Mouse (Mus musculus) E14TG2a.4 (cell line): ENCODE results near the gene Megf8.

Experiments used
- H3K27me3 ChIP-seq: 2 replicates; pipeline ENCODE4 v1.6.1; 2014; ENCODE audit warnings: low read length, control low read depth; ENCODE audit not compliant: insufficient read depth
- H3K36me3 ChIP-seq: 2 replicates; pipeline ENCODE4 v1.6.1; 2014; ENCODE audit warnings: low read length, control low read depth; ENCODE audit not compliant: insufficient read depth
- H3K4me1 ChIP-seq: replicated peaks from 2 replicates; pipeline ENCODE4 v1.6.1; 2014; ENCODE audit warnings: low read depth, low read length, control low read depth
- H3K4me3 ChIP-seq: replicated peaks from 2 replicates; pipeline ENCODE4 v1.5.1; 2014; ENCODE audit warnings: mild to moderate bottlenecking, low read length
- H3K9me3 ChIP-seq: 2 replicates; pipeline ENCODE4 v1.6.1; 2014; ENCODE audit warnings: low read length, control low read depth
- CTCF ChIP-seq: conservative IDR thresholded peaks from 2 replicates; pipeline ENCODE4 v1.5.1; 2014; ENCODE audit warnings: low read length
- NANOG ChIP-seq: IDR thresholded peaks from 2 replicates; pipeline ENCODE4 v1.6.1; 2014; ENCODE audit warnings: borderline replicate concordance, low read length, mixed read lengths
- POU5F1 ChIP-seq: IDR thresholded peaks from 2 replicates; pipeline ENCODE4 v1.6.1; 2014; ENCODE audit warnings: low read length, borderline replicate concordance

Gene Megf8

DNA sequence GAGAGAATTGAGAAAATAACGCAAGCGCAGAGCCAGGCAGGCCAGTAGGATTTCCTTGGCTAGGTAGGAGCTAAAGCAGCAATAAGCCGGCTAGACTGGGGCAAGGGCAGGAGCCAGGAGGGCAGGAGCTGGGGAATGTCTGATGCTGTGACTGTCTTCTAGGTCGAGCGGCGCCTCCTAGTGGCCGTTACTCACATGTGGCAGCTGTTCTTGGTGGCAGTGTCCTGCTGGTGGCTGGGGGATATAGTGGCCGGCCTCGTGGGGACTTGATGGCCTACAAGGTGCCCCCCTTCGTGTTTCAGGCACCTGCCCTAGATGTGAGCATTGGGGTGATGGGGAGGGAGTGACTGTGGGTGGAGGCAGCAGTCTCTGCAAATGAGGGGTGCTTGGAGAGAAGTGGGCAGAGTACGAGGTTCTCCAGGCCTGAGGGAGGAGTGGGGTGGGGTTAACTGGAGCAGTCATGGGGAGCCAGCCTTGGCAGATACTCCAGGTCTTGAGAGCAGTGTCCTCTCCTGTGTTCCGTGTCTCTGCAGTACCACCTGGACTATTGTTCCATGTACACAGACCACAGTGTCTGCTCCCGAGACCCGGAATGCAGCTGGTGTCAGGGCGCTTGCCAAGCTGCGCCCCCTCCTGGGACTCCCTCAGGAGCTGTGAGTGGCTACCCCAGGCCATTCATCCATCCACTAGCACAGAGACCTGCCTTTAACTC is 16.8 kb downstream of the Megf8 start:
- H3K4me1 ChIP-seq: peaks cover 10% of the 10 kb centered on the region
- TF ChIP-seq CTCF (peak; percentile 74), POU5F1 (no peak), NANOG (no peak)
- no peaks in the 10 kb centered on the region for H3K9me3 ChIP-seq
- H3K4me3 ChIP-seq: no peak overlapping the region
- H3K36me3 ChIP-seq: peaks cover 78% of the 10 kb centered on the region
- H3K27me3 ChIP-seq: no peaks in the 10 kb centered on the region

DNA sequence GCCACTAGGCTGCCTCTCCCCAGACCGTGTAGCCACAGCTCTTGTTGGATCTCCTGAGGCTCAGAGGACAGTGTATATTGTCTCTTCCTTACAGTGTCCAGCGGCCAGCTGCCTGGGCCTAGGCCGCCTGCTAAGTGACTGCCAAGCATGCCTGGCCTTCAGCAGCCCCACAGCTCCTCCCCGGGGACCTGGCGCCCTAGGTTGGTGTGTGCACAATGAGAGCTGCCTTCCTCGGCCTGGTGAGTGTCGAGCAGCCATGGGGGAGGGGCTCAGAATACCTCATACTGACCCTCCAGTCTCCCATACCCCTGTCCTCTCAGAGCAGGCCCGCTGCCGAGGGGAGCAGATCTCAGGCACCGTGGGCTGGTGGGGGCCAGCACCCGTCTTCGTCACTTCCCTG is 17.5 kb downstream of the Megf8 start:
- no peaks in the 10 kb centered on the region for H3K27me3 ChIP-seq
- H3K4me3 ChIP-seq: no peak overlapping the region
- H3K9me3 ChIP-seq: no peaks in the 10 kb centered on the region
- TF ChIP-seq CTCF: no peak
- no peak for TF ChIP-seq NANOG
- no peak for TF ChIP-seq POU5F1
- H3K4me1 ChIP-seq: peaks cover 13% of the 10 kb centered on the region
- H3K36me3 ChIP-seq: peaks cover 79% of the 10 kb centered on the region

DNA sequence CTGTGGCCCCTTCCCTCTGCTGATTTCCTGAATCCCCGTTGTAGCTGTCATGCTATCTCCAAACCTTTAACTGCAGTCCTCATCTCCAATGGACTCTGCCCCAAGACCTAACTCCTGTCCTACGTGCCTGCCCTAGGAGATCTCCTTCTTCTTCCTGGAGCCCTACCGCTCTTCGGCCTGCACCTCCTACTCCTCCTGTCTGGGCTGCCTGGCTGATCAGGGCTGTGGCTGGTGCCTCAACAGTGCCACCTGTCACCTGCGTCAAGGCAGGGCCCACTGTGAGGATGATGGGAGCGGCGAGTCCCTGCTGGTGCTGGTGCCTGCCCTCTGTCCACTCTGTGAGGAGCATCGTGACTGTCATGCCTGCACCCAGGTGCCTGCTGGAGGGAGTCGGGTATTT is 22.4 kb downstream of the Megf8 start:
- Histone ChIP-seq H3K4me1 (peaks cover 34% of the 10 kb centered on the region), H3K4me3 (no peak overlapping the region), H3K36me3 (peaks cover 90% of the 10 kb centered on the region), H3K9me3 (no peaks in the 10 kb centered on the region), H3K27me3 (no peaks in the 10 kb centered on the region)
- TF ChIP-seq POU5F1: no peak
- no peak for TF ChIP-seq CTCF
- no peak for TF ChIP-seq NANOG

DNA sequence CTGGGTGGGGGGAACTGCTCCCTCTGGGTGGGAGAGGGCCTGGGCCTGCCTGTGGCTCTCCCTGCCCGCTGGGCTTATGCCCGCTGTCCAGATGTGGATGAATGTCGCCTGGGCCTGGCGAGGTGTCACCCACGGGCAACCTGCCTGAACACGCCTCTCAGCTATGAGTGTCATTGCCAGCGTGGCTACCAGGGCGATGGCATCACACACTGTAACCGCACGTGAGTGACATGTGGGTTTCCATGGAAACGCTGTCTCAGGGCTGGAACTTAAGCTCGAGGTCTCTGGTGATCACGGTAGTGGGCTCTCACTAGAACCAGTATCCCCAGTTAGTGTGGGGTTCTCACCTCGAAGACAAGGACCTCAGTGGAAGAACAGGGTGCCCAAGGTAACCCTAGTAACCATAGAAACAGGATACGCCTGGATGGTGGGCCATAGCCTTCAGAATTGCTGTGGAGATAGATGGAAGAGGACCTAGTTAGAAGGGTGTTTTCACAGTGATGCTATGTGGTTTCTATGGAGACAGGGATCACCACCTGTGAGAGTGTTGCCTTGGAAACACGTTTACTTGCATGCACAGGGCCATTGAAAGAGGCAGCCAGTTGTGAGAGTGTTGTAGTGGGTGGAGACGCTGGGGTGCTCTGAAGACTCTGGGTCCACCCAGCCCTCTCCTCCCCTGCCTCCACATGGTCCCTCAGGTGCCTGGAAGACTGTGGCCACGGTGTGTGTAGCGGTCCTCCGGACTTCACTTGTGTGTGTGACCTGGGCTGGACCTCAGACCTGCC is 24.2 kb downstream of the Megf8 start:
- Histone ChIP-seq H3K4me3 (no peak overlapping the region), H3K4me1 (peaks cover 52% of the 10 kb centered on the region), H3K9me3 (no peaks in the 10 kb centered on the region), H3K36me3 (peaks cover 87% of the 10 kb centered on the region), H3K27me3 (no peaks in the 10 kb centered on the region)
- TF ChIP-seq CTCF: no peak
- TF ChIP-seq NANOG: no peak
- TF ChIP-seq POU5F1: no peak

DNA sequence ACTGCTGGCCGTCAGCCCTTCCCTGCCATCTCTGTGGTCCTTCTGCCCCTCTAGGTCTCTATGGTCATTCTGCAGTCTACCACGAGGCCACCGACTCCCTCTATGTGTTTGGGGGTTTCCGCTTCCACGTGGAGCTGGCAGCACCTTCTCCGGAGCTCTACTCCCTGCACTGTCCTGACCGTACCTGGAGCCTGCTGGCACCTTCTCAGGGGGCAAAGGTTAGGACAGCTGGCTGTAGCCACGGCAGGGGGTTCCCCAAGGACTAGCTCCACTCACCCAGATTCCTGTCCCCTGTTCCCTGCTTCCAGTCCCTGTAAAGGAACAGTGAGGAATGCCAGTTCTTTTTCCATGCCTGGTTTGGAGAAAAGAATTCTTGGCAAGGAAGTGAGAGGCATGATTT is 31.9 kb downstream of the Megf8 start:
- Histone ChIP-seq H3K36me3 (peaks cover 93% of the 10 kb centered on the region), H3K9me3 (peaks cover 23% of the 10 kb centered on the region), H3K4me3 (no peak overlapping the region), H3K4me1 (peaks cover 28% of the 10 kb centered on the region), H3K27me3 (no peaks in the 10 kb centered on the region)
- TF ChIP-seq POU5F1 (no peak), NANOG (no peak), CTCF (no peak)

DNA sequence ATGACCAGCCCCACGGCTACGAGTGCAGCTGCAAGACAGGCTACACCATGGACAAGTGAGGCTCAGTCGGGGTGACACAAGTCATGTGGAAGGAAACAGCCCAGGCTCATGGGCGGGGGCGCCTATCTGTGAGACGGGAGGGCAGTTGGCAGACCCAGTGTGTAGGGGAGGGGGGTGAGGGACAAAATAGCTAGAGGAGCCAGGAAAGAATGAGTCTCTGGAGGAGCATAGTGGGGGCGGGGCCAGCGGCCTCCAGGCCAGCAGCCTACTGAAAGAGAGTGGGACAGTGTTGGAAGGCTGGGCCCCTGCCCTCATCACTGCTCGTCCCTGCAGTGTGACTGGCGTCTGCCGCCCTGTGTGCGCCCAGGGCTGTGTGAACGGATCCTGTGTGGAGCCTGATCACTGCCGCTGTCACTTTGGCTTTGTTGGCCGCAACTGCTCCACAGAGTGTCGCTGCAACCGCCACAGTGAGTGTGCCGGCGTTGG is 41.8 kb downstream of the Megf8 start:
- H3K9me3 ChIP-seq: no peaks in the 10 kb centered on the region
- peaks cover 65% of the 10 kb centered on the region for H3K4me1 ChIP-seq
- no peaks in the 10 kb centered on the region for H3K27me3 ChIP-seq
- TF ChIP-seq NANOG (no peak), POU5F1 (no peak), CTCF (no peak)
- H3K36me3 ChIP-seq: peaks cover 85% of the 10 kb centered on the region
- peak overlapping the region; percentile 56 for H3K4me3 ChIP-seq

DNA sequence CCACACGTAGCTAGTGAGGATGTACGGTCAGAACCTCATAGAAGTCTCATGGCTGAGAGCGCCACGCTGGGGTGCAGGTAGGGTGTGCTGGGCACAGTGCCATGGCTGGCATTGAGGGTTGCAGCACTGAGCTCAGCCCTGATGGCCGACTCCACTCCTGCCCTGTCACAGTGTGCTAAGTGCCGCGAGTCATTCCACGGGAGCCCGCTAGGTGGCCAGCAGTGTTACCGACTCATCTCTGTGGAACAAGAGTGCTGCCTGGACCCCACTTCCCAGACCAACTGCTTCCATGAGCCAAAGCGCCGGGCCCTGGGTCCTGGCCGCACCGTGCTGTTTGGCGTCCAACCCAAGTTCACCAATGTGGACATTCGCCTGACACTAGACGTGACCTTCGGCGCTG is 46.2 kb downstream of the Megf8 start:
- TF ChIP-seq NANOG (no peak), CTCF (peak; percentile 49)
- peaks cover 19% of the 10 kb centered on the region for H3K27me3 ChIP-seq
- peak overlapping the region; percentile 52 for H3K4me3 ChIP-seq

DNA sequence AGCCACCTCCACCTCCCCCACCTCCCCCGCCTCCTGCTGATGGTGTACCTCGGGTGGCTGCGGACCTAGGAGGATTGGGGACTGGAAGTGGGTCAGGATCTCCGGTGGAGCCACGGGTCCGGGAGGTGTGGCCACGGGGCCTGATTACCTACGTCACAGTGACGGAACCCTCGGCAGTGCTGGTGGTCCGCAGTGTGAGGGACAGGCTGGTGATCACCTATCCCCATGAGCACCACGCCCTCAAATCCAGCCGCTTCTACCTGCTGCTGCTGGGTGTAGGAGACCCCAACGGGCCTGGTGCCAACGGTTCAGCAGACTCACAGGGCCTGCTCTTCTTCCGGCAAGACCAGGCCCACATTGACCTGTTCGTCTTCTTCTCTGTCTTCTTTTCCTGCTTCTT is 46.7 kb downstream of the Megf8 start:
- H3K36me3 ChIP-seq: peaks cover 51% of the 10 kb centered on the region
- H3K4me1 ChIP-seq: peaks cover 73% of the 10 kb centered on the region
- no peaks in the 10 kb centered on the region for H3K9me3 ChIP-seq
- peaks cover 24% of the 10 kb centered on the region for H3K27me3 ChIP-seq
- H3K4me3 ChIP-seq: peak overlapping the region; percentile 52
- no peak for TF ChIP-seq POU5F1
- TF ChIP-seq NANOG: no peak
- TF ChIP-seq CTCF: no peak

More for the DNA sequence above, 46.2 kb downstream of the Megf8 start:
- Histone ChIP-seq H3K9me3 (no peaks in the 10 kb centered on the region), H3K36me3 (peaks cover 51% of the 10 kb centered on the region), H3K4me1 (peaks cover 73% of the 10 kb centered on the region)

DNA sequence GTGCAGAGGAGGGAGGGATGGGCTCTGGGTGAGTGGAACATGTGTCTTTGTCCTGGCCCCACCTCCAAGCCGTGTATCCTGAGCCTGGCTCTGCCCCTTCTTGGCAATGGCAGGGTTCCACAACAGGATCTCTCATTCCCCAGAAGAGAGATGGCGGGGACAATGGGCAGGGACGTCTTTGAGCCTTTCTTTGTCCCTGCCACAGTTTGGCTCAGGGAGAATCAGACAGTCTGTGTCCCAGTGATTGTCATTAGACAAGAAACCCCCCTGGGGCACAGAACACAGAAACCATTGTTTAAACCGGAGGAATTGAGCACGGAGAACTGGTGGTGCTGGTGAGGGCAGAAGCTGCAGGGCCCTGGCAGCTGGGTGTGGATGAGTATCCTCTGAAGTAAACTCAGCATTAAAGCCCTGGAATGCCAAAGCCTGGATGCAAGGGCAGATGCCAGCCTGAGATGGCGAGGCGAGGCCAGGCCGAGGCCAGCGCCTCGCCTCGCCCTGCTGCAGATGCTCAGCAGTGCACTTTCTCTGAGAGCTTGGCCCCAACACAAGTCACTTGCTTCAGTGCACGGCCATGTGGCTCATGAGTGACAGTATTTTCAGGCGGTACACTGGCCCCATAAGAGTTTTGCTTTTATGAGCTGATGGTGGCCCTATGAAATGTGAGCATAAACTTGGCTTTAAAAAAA is 49.1 kb downstream of the Megf8 start:
- Histone ChIP-seq H3K36me3 (peaks cover 28% of the 10 kb centered on the region), H3K9me3 (no peaks in the 10 kb centered on the region), H3K27me3 (peaks cover 48% of the 10 kb centered on the region), H3K4me3 (peak overlapping the region; percentile 62), H3K4me1 (peaks cover 54% of the 10 kb centered on the region)
- TF ChIP-seq CTCF: no peak
- no peak for TF ChIP-seq POU5F1
- no peak for TF ChIP-seq NANOG
